Mouse (Mus musculus) adrenal gland, postnatal 10 days (tissue): ENCODE data around the gene Snupn. TPM values are rescaled to one million over a fixed set of nuclear protein-coding genes. Genes with fewer than 3 reads are reported as not detected.
A peak's percentile ranks its signal among the peaks of the same experiment; 100 is the strongest.
"Not testable (repeated sequence)": the region's sequence is repeated elsewhere in the genome, so short reads cannot be mapped to it uniquely, and the experiment has no call there.

ENCODE experiments used
- DNase-seq: peaks from one replicate; pipeline ENCODE4 v3.0.0; 2021; ENCODE audit warnings: mixed read lengths
- total RNA-seq, 2 experiments: library from RNA; stranded (reverse); gene quantifications; 2 replicates each; pipeline ENCODE4 v1.2.3; 2021

Snupn gene
- total RNA-seq, 2 experiments from 2014 or later = 9.7 to 11.4 TPM

- no peak for DNase-seq
These were observed 21.2 kb upstream of the Snupn start for GRCm38 (mm10) chr9:56929496-56929895.

GRCm38 (mm10) chr9:56930556-56930955 is 20.1 kb upstream of the Snupn start:
- DNase-seq = no peak

GRCm38 (mm10) chr9:56936861-56937222 is 13.8 kb upstream of the Snupn start:
- DNase-seq = no peak

- peak; percentile 90 for DNase-seq
These were observed 13.2 kb upstream of the Snupn start, which contains the start of gene Imp3 for GRCm38 (mm10) chr9:56937223-56938160. Gene Imp3, plus strand, starts transcription at chr9:56937475.

GRCm38 (mm10) chr9:56938374-56938773 is 12.3 kb upstream of the Snupn start:
- DNase-seq = no peak

GRCm38 (mm10) chr9:56947481-56947880 is 3.2 kb upstream of the Snupn start:
- DNase-seq = peak; percentile 58

- not testable (repeated sequence) for DNase-seq
These were observed 2.0 kb upstream of the Snupn start for GRCm38 (mm10) chr9:56948699-56949098.

GRCm38 (mm10) chr9:56949767-56950166 is 911 bp upstream of the Snupn start:
- DNase-seq = peak; percentile 12

GRCm38 (mm10) chr9:56953562-56953961 is 2.9 kb downstream of the Snupn start:
- no peak for DNase-seq

GRCm38 (mm10) chr9:56956966-56957675 is 6.4 kb downstream of the Snupn start:
- DNase-seq = peak; percentile 45

- no peak for DNase-seq
These were observed 8.0 kb downstream of the Snupn start for GRCm38 (mm10) chr9:56958689-56959088.

GRCm38 (mm10) chr9:56961591-56961990 is 10.9 kb downstream of the Snupn start:
- no peak for DNase-seq

GRCm38 (mm10) chr9:56970158-56970557 is 19.5 kb downstream of the Snupn start:
- no peak for DNase-seq

GRCm38 (mm10) chr9:56973960-56974524 is 23.4 kb downstream of the Snupn start:
- no peak for DNase-seq

- DNase-seq = no peak
These were observed 24.5 kb downstream of the Snupn start for GRCm38 (mm10) chr9:56975199-56975598.

- DNase-seq = no peak
These were observed 29.5 kb downstream of the Snupn start for GRCm38 (mm10) chr9:56980186-56980585.

GRCm38 (mm10) chr9:56981502-56981901 is 30.8 kb downstream of the Snupn start:
- DNase-seq = no peak

GRCm38 (mm10) chr9:56994286-56995197 is 43.9 kb downstream of the Snupn start, which contains the start of gene Ptpn9:
Gene Ptpn9, plus strand, starts transcription at chr9:56994923.
- peak; percentile 96 for DNase-seq

- DNase-seq = peak; percentile 78
These were observed 44.7 kb downstream of the Snupn start for GRCm38 (mm10) chr9:56995198-56996027.

- peak; percentile 56 for DNase-seq
These were observed 45.3 kb downstream of the Snupn start for GRCm38 (mm10) chr9:56996028-56996346.

GRCm38 (mm10) chr9:56997206-56997605 is 46.5 kb downstream of the Snupn start:
- DNase-seq = peak; percentile 77
